Mouse (Mus musculus): ENCODE measurements around the gene Aff1. TPM values are rescaled to one million over a fixed set of nuclear protein-coding genes. Genes with fewer than 3 reads are reported as not detected.

The Aff1 gene
- polyA plus RNA-seq, 1 experiment from 2014 or later, result 2.4 TPM

- no peak overlapping the region for H3K4me2 ChIP-seq
- H3K4me1 ChIP-seq (replicated peaks), result no peaks in the 10 kb centered on the region
- no peak overlapping the region for H3K27ac ChIP-seq
- H3K36me3 ChIP-seq, result no peaks in the 10 kb centered on the region
- ATAC-seq (ENCODE audit: low FRiP score), result no peak
- H3K9me3 ChIP-seq, result no peaks in the 10 kb centered on the region
- WGBS, result 39% methylated on average over 6 of the region's 6 CpGs
- H3K9ac ChIP-seq, result no peak overlapping the region
- H3K27me3 ChIP-seq, result no peaks in the 10 kb centered on the region
- H3K4me3 ChIP-seq, result no peak overlapping the region
These were observed 27.0 kb downstream of the Aff1 start for GRCm38 (mm10) chr5:103719131-103719530.

DNA sequence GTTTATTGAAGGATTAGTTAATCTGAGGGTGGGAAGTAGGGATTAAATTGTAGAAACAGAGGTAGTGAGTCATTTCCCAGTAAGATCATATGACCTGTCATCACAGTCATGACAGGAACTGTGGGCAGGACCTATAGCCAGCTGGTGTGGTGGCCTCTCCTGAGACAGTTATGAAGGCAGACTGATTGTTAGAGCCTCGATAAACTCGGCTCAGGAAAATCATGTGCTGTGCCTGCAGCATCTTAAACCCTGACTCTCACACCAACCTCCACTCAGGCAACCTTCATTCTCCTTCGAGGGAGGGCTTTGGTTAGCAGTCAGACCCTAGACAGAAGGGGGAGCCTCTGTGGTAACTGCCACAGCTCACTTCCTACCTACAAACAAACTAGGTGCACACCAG is 27.7 kb downstream of the Aff1 start:
- H3K4me3 ChIP-seq, result no peak overlapping the region
- WGBS, result 74% methylated on average over 3 of the region's 3 CpGs
- H3K9me3 ChIP-seq, result no peaks in the 10 kb centered on the region
- peaks cover 5% of the 10 kb centered on the region; the same call in 1 of the 2 replicates for H3K4me1 ChIP-seq (replicated peaks)
- H3K27ac ChIP-seq, result no peak overlapping the region
- H3K27me3 ChIP-seq, result no peaks in the 10 kb centered on the region
- no peak overlapping the region for H3K9ac ChIP-seq
- ATAC-seq (ENCODE audit: low FRiP score), result no peak
- H3K36me3 ChIP-seq, result no peaks in the 10 kb centered on the region
- H3K4me2 ChIP-seq, result no peak overlapping the region

- Histone ChIP-seq H3K27me3 (no peaks in the 10 kb centered on the region), H3K4me1 (replicated peaks) (peaks cover 8% of the 10 kb centered on the region), H3K9me3 (no peaks in the 10 kb centered on the region), H3K36me3 (no peaks in the 10 kb centered on the region), H3K27ac (no peak overlapping the region), H3K9ac (no peak overlapping the region), H3K4me3 (no peak overlapping the region), H3K4me2 (no peak overlapping the region)
- 76% methylated on average over 6 of the region's 6 CpGs for WGBS
- ATAC-seq (ENCODE audit: low FRiP score), result no peak
These were observed 28.8 kb downstream of the Aff1 start for GRCm38 (mm10) chr5:103720967-103721366.

GRCm38 (mm10) chr5:103721490-103721889 is 29.3 kb downstream of the Aff1 start:
- Histone ChIP-seq H3K4me1 (replicated peaks) (peaks cover 11% of the 10 kb centered on the region), H3K9ac (no peak overlapping the region), H3K4me2 (no peak overlapping the region), H3K27ac (no peak overlapping the region), H3K9me3 (no peaks in the 10 kb centered on the region), H3K36me3 (no peaks in the 10 kb centered on the region), H3K27me3 (no peaks in the 10 kb centered on the region), H3K4me3 (no peak overlapping the region)
- ATAC-seq (ENCODE audit: low FRiP score), result no peak
- 85% methylated on average over 4 of the region's 4 CpGs for WGBS

GRCm38 (mm10) chr5:103722721-103723120 is 30.5 kb downstream of the Aff1 start:
- no peak overlapping the region for H3K9ac ChIP-seq
- no peak for ATAC-seq (ENCODE audit: low FRiP score)
- no peak overlapping the region for H3K27ac ChIP-seq
- WGBS, result 88% methylated on average over 4 of the region's 4 CpGs
- peaks cover 11% of the 10 kb centered on the region for H3K4me1 ChIP-seq (replicated peaks)
- H3K27me3 ChIP-seq, result no peaks in the 10 kb centered on the region
- no peaks in the 10 kb centered on the region for H3K36me3 ChIP-seq
- no peak overlapping the region for H3K4me3 ChIP-seq
- no peak overlapping the region for H3K4me2 ChIP-seq
- no peaks in the 10 kb centered on the region for H3K9me3 ChIP-seq

- Histone ChIP-seq H3K9ac (no peak overlapping the region), H3K27ac (no peak overlapping the region), H3K4me2 (no peak overlapping the region), H3K27me3 (no peaks in the 10 kb centered on the region), H3K4me3 (no peak overlapping the region), H3K36me3 (no peaks in the 10 kb centered on the region), H3K9me3 (no peaks in the 10 kb centered on the region), H3K4me1 (replicated peaks) (peaks cover 11% of the 10 kb centered on the region)
- no peak for ATAC-seq (ENCODE audit: low FRiP score)
- WGBS, result 5% methylated on average over 6 of the region's 6 CpGs
These were observed 32.2 kb downstream of the Aff1 start for GRCm38 (mm10) chr5:103724384-103724783.

- H3K4me1 ChIP-seq (replicated peaks), result peaks cover 11% of the 10 kb centered on the region
- H3K9me3 ChIP-seq, result no peaks in the 10 kb centered on the region
- no peaks in the 10 kb centered on the region for H3K27me3 ChIP-seq
- no peak overlapping the region for H3K9ac ChIP-seq
- no peaks in the 10 kb centered on the region for H3K36me3 ChIP-seq
- no peak for ATAC-seq (ENCODE audit: low FRiP score)
- H3K27ac ChIP-seq, result no peak overlapping the region
- whole genome bisulfite sequencing, result under 1% methylated on average over 3 of the region's 3 CpGs
- no peak overlapping the region for H3K4me3 ChIP-seq
- no peak overlapping the region for H3K4me2 ChIP-seq
These were observed 32.6 kb downstream of the Aff1 start for GRCm38 (mm10) chr5:103724823-103725222.

DNA sequence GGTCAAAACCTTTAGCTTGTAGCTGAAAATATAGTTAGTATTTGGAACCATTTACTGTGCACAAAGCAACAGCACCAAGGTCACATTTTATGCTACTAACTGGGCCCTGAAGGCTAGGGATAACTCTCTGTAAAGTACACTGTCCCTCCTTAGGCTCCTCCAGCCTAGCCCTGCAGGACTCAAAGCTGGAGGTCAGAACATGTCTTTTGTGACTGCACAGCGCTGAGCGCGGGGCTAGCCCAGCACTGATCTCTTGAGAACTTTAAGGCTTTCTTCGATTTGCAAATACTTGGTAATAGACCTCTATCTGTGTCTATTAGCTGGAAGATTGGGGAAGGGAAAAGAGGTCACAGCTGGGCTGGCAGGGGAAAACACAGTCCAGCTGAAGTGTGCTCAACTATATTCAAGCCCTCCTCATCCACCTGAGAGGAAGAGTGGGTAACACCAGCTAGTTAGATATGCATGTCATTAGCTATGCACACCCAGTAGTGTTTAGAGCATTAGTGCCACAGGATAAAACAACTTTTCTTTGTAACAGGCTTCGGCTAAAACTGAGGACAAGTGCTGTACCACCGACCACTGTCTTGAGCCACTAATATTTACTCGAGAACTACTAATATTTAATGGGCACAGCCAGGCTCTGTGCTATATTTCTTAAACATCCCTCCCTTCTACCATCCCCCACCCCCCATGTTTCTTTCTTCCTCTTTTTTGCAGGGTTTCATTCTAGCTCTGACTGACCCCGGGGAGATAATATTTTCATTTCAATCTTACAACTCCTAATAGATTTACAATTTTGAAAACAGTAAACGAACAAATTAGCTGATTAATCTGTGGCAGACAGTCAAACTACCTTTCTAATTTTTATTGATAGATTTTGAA is 33.3 kb downstream of the Aff1 start:
- Histone ChIP-seq H3K4me2 (no peak overlapping the region), H3K27me3 (no peaks in the 10 kb centered on the region), H3K9me3 (no peaks in the 10 kb centered on the region), H3K36me3 (no peaks in the 10 kb centered on the region), H3K9ac (no peak overlapping the region), H3K27ac (no peak overlapping the region), H3K4me1 (replicated peaks) (peaks cover 11% of the 10 kb centered on the region), H3K4me3 (no peak overlapping the region)
- ATAC-seq (ENCODE audit: low FRiP score), result no peak
- 49% methylated on average over 9 of the region's 9 CpGs for WGBS

DNA sequence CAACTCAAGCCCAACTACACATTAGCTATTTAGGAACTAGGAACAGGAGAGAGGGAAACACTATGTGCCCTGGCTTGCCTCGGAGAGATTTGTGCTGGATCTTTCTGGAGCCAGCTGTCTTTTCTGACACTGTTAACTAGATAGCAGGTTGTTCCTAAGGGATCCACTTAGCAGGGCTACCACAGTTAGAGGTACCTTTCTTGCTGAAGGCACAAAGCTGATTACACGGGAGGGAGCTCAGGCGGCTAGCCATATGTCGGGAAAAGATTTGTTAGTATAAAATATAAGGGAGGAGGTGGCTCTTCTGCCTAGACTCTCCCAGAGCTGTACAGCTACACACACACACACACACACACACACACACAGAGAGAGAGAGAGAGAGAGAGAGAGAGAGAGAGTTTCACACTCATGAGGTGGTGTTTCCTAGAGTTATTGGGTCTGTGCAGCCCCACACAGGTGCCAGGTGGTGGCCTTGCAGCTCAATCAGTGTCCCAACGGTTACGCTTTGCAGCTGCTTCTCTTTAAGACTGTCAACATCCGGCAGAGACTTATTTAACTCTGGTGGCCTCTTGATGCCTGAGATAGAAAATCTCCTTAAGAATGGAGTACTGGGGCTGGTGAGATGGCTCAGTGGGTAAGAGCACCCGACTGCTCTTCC is 34.2 kb downstream of the Aff1 start:
- 52% methylated on average over 8 of the region's 8 CpGs for WGBS
- ATAC-seq (ENCODE audit: low FRiP score), result no peak
- H3K4me1 ChIP-seq (replicated peaks), result peaks cover 11% of the 10 kb centered on the region

GRCm38 (mm10) chr5:103727777-103728395 is 35.7 kb downstream of the Aff1 start:
- no peaks in the 10 kb centered on the region for H3K27me3 ChIP-seq
- WGBS, result 74% methylated on average over 4 of the region's 4 CpGs
- no peaks in the 10 kb centered on the region for H3K36me3 ChIP-seq
- H3K4me2 ChIP-seq, result no peak overlapping the region
- no peak overlapping the region for H3K27ac ChIP-seq
- ATAC-seq (ENCODE audit: low FRiP score), result no peak
- no peak overlapping the region for H3K4me3 ChIP-seq
- peaks cover 11% of the 10 kb centered on the region for H3K4me1 ChIP-seq (replicated peaks)
- no peaks in the 10 kb centered on the region for H3K9me3 ChIP-seq
- no peak overlapping the region for H3K9ac ChIP-seq

More for the DNA sequence above, 34.2 kb downstream of the Aff1 start:
- H3K27ac ChIP-seq, result no peak overlapping the region
- H3K27me3 ChIP-seq, result no peaks in the 10 kb centered on the region
- H3K9me3 ChIP-seq, result no peaks in the 10 kb centered on the region
- H3K4me2 ChIP-seq, result no peak overlapping the region
- H3K4me3 ChIP-seq, result no peak overlapping the region
- H3K36me3 ChIP-seq, result no peaks in the 10 kb centered on the region
- no peak overlapping the region for H3K9ac ChIP-seq

DNA sequence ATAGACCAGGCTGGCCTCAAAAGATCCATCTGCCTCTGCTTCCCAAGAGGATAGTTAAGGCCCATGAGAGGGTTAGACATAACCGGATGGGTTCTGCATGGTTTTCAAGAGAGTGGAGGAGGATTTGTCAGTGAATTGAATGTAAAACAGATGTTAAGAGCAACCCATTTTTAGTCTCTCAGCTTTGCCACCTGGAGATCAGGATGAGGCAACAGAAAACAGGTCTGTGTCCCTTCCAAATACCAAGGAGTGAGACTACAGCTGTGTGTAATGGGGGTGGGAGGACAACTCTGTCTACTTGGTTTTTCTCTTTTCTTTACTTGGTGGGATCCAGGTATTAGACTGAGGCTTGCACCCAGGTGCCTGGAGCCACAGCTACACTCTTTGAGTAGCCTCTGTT is 37.1 kb downstream of the Aff1 start:
- Histone ChIP-seq H3K4me1 (replicated peaks) (peaks cover 11% of the 10 kb centered on the region), H3K36me3 (no peaks in the 10 kb centered on the region), H3K4me3 (no peak overlapping the region), H3K9me3 (no peaks in the 10 kb centered on the region), H3K9ac (no peak overlapping the region), H3K27ac (no peak overlapping the region), H3K4me2 (no peak overlapping the region), H3K27me3 (no peaks in the 10 kb centered on the region)
- 82% methylated on average over 1 of the region's 1 CpGs for WGBS
- ATAC-seq (ENCODE audit: low FRiP score), result no peak

DNA sequence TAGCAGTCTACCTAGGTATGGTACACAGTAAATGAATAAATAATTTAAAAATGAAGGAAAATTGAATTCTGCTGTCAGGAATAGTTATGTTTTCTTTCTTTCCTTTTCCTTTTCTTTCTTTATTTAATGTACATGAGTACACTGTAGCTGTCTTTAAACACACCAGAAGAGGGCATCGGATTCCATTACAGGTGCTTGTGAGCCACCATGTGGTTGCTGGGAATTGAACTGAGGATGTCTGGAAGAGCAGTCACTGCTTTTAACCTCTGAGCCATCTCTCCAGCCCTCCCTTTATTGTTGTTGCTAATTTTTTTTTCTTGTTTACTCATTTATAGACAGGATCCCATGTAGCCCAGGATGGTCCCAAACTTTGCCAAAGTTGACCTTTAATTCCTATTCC is 38.0 kb downstream of the Aff1 start:
- Histone ChIP-seq H3K4me2 (no peak overlapping the region), H3K27me3 (no peaks in the 10 kb centered on the region), H3K9ac (no peak overlapping the region), H3K4me3 (no peak overlapping the region), H3K4me1 (replicated peaks) (peaks cover 3% of the 10 kb centered on the region; the same call in 1 of the 2 replicates), H3K27ac (no peak overlapping the region), H3K9me3 (no peaks in the 10 kb centered on the region), H3K36me3 (no peaks in the 10 kb centered on the region)
- no peak for ATAC-seq (ENCODE audit: low FRiP score)
- WGBS, result 79% methylated on average over 1 of the region's 1 CpGs
